Mouse (Mus musculus) CH12.LX (cell line): ENCODE results near the gene Ppp2r3a. TPM values are rescaled to one million over a fixed set of nuclear protein-coding genes. Genes with fewer than 3 reads are reported as not detected.

Experiments used
- DNase-seq: peaks from one replicate; pipeline ENCODE4 v3.0.0-alpha.2; 2013; ENCODE audit errors: extremely low read depth
- H3K27ac ChIP-seq: 2 replicates; pipeline ENCODE4 v1.5.1; 2012; ENCODE audit warnings: low read depth, mild to moderate bottlenecking, control low read depth, moderate library complexity; ENCODE audit not compliant: insufficient read depth
- H3K27me3 ChIP-seq: replicated peaks from 2 replicates; pipeline ENCODE3; 2012; ENCODE audit warnings: inconsistent platforms
- H3K36me3 ChIP-seq, 2 experiments: replicated peaks in 1 of 2; 2 replicates each; pipeline versions ENCODE3 to v1.6.1; 2012; ENCODE audit warnings: inconsistent platforms in 1 of 2, low read length in 1 of 2, mild to moderate bottlenecking in 1 of 2, mixed read lengths in 1 of 2, moderate library complexity in 1 of 2; ENCODE audit not compliant: control insufficient read depth in 1 of 2, insufficient read depth in 1 of 2
- H3K4me1 ChIP-seq, 2 experiments: 2 replicates each; pipeline ENCODE4 v1.6.1; 2012; ENCODE audit warnings: inconsistent platforms in 1 of 2, moderate library complexity in 1 of 2; ENCODE audit not compliant: insufficient read depth in 2 of 2, control insufficient read depth in 1 of 2
- H3K4me2 ChIP-seq: 2 replicates; pipeline ENCODE4 v1.6.1; 2012; ENCODE audit warnings: low read depth, mild to moderate bottlenecking, control low read depth; ENCODE audit not compliant: poor library complexity, insufficient read depth, severe bottlenecking
- H3K4me3 ChIP-seq, 3 experiments: fragments of 150-350 bp in 1 of 3; sonication (generic) in 1 of 3; replicated peaks in 1 of 3; 2 replicates each; pipeline versions ENCODE3 to v1.5.1; 2011 to 2012; ENCODE audit warnings: low read depth in 2 of 3, low read length in 2 of 3, mild to moderate bottlenecking in 2 of 3, moderate library complexity in 2 of 3, control low read depth in 1 of 3, improper control_type of control experiment in 1 of 3, inconsistent platforms in 1 of 3, mixed read lengths in 1 of 3; ENCODE audit not compliant: poor library complexity in 1 of 3
- H3K79me2 ChIP-seq: replicated peaks from 2 replicates; pipeline ENCODE4 v1.6.1; 2012; ENCODE audit warnings: mild to moderate bottlenecking, moderate library complexity; ENCODE audit not compliant: control insufficient read depth, poor library complexity, insufficient read depth, severe bottlenecking; ENCODE audit errors: extremely low read depth
- H3K9ac ChIP-seq: 2 replicates; pipeline ENCODE4 v1.6.1; 2012; ENCODE audit warnings: low read depth, mild to moderate bottlenecking, control low read depth, moderate library complexity; ENCODE audit not compliant: insufficient read depth
- H3K9me3 ChIP-seq: replicated peaks from 2 replicates; pipeline ENCODE3; 2012; ENCODE audit warnings: low read length, inconsistent platforms, mixed read lengths
- BHLHE40 ChIP-seq: IDR thresholded peaks from 2 replicates; pipeline ENCODE4 v1.6.1; 2011; ENCODE audit warnings: mild to moderate bottlenecking, low read depth, low read length, improper control_type of control experiment
- CHD2 ChIP-seq: IDR thresholded peaks from 2 replicates; pipeline ENCODE4 v1.6.1; 2011; ENCODE audit warnings: low read length, improper control_type of control experiment
- E2F4 ChIP-seq: IDR thresholded peaks from 2 replicates; pipeline ENCODE4 v1.6.1; 2011; ENCODE audit warnings: low read depth, low read length, improper control_type of control experiment; ENCODE audit not compliant: insufficient replicate concordance
- ELF1 ChIP-seq: IDR thresholded peaks from 2 replicates; pipeline ENCODE4 v1.6.1; 2014; ENCODE audit warnings: low read depth, mild to moderate bottlenecking, inconsistent platforms, low read length, improper control_type of control experiment
- ETS1 ChIP-seq: conservative IDR thresholded peaks from 2 replicates; pipeline ENCODE4 v1.6.1; 2012; ENCODE audit warnings: low read depth, mild to moderate bottlenecking, inconsistent platforms, low read length, improper control_type of control experiment, moderate library complexity
- GABPA ChIP-seq: IDR thresholded peaks from 2 replicates; pipeline ENCODE4 v1.6.1; 2012; ENCODE audit warnings: low read depth, low read length, improper control_type of control experiment, inconsistent platforms; ENCODE audit not compliant: insufficient replicate concordance
- JUND ChIP-seq: conservative IDR thresholded peaks from 2 replicates; pipeline ENCODE4 v1.6.1; 2011; ENCODE audit warnings: low read depth, low read length, improper control_type of control experiment
- MEF2A ChIP-seq: IDR thresholded peaks from 2 replicates; pipeline ENCODE4 v1.6.1; 2014; ENCODE audit warnings: low read depth, mild to moderate bottlenecking, inconsistent platforms, low read length, improper control_type of control experiment, borderline replicate concordance
- MXI1 ChIP-seq: IDR thresholded peaks from 2 replicates; pipeline ENCODE4 v1.6.1; 2011; ENCODE audit warnings: mild to moderate bottlenecking, low read depth, low read length, improper control_type of control experiment
- NELFE ChIP-seq: IDR thresholded peaks from 2 replicates; pipeline ENCODE4 v1.6.1; 2011; ENCODE audit warnings: low read depth, low read length, improper control_type of control experiment
- POLR2AphosphoS2 ChIP-seq: IDR thresholded peaks from 2 replicates; pipeline ENCODE4 v1.6.1; 2011; ENCODE audit warnings: low read depth, low read length, improper control_type of control experiment
- RCOR1 ChIP-seq: conservative IDR thresholded peaks from 2 replicates; pipeline ENCODE4 v1.6.1; 2012; ENCODE audit warnings: low read depth, mild to moderate bottlenecking, inconsistent platforms, low read length, improper control_type of control experiment
- USF1 ChIP-seq: IDR thresholded peaks from 2 replicates; pipeline ENCODE4 v1.6.1; 2014; ENCODE audit warnings: low read depth, mild to moderate bottlenecking, inconsistent platforms, low read length, improper control_type of control experiment
- USF2 ChIP-seq: conservative IDR thresholded peaks from 2 replicates; pipeline ENCODE4 v1.6.1; 2011; ENCODE audit warnings: low read depth, low read length, improper control_type of control experiment
- ZKSCAN1 ChIP-seq: IDR thresholded peaks from 2 replicates; pipeline ENCODE4 v1.6.1; 2012; ENCODE audit warnings: low read depth, inconsistent platforms, low read length, improper control_type of control experiment, borderline replicate concordance
- ZMIZ1 ChIP-seq: IDR thresholded peaks from 2 replicates; pipeline ENCODE4 v1.6.1; 2012; ENCODE audit warnings: low read depth, mild to moderate bottlenecking, inconsistent platforms, low read length, improper control_type of control experiment
- ZNF384 ChIP-seq: IDR thresholded peaks from 2 replicates; pipeline ENCODE4 v1.6.1; 2012; ENCODE audit warnings: low read depth, low read length, improper control_type of control experiment, inconsistent platforms
- dilution Hi-C: fragments of 300-500 bp; cut with MboI; formaldehyde crosslinking; loops from 2 replicates; pipeline ENCODE4 v1.14.3; 2020; ENCODE audit warnings: low sequenced_read_pairs; ENCODE audit not compliant: extremely low pct_unique_long_range_greater_than_20kb, extremely low pct_ligation_motif_present
- in situ Hi-C: fragments of 300-500 bp; cut with MboI; formaldehyde crosslinking; loops from 3 replicates; pipeline ENCODE4 v1.14.3; 2019; ENCODE audit warnings: low sequenced_read_pairs, low pct_ligation_motif_present, low pct_unique_long_range_greater_than_20kb, mixed read lengths
- polyA plus RNA-seq: library from polyadenylated mRNA; unstranded; fragments of >175 nt; gene quantifications from 2 replicates; pipeline ENCODE4 v1.2.1, GENCODE M21; 2012; ENCODE audit warnings: low read depth; ENCODE audit not compliant: insufficient read length
- total RNA-seq, 2 experiments: library from RNA; depleted of rRNA; stranded (reverse); fragments of 300-350 nt in 1 of 2; fragments of >200 nt in 1 of 2; gene quantifications; 2 replicates each; pipeline ENCODE4 v1.2.3; 2012 to 2014

Gene Ppp2r3a
- total and polyA plus RNA-seq, 3 experiments, result 1.2 to 2.1 (median 1.8) TPM

- Histone ChIP-seq H3K36me3 (no peaks in the 10 kb centered on the region), H3K9me3 (no peaks in the 10 kb centered on the region), H3K27ac (no peak overlapping the region), H3K27me3 (no peaks in the 10 kb centered on the region), H3K4me3 (no peak overlapping the region), H3K9ac (no peak overlapping the region), H3K4me1 (0 out of 4 replicates have a peak, but pooled peaks cover 0 to 5% of the 10 kb centered on the region in 2 experiments), H3K4me2 (no peak overlapping the region), H3K79me2 (no peaks in the 10 kb centered on the region)
- dilution Hi-C loops, result no loop called here
- in situ Hi-C loops, result no loop called here
- no peak for TF ChIP-seq CHD2
- TF ChIP-seq USF1, result no peak
- TF ChIP-seq GABPA, result no peak
- TF ChIP-seq JUND, result no peak
- no peak for DNase-seq
Measured at GRCm38 (mm10) chr9:101265546-101265945, 14.0 kb upstream of the Ppp2r3a start.

DNA sequence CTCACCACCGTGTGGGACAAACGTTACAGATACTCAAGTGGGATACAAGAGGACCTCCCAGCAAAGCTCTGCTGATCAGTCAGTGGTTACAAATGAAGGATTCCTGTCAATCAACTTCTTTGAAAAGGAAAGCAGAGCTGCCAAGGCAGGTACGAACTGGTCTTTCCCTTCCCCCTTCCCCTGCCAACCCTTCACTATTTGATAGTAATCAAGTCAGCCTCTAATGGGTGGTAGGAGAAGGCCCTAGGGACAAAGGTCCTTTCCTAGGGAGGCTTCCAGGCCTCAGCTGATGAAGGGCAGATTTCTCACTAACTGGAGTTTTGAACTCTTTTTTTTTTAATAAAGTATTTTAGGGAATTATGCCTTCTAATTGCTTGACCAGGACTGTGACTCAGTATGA, 11.2 kb upstream of the Ppp2r3a start:
- DNase-seq, result no peak
- H3K4me1 ChIP-seq, result 0 out of 4 replicates have a peak, but pooled peaks cover 0 to 5% of the 10 kb centered on the region in 2 experiments
- H3K79me2 ChIP-seq, result no peaks in the 10 kb centered on the region
- TF ChIP-seq MEF2A, result no peak
- TF ChIP-seq USF1, result no peak
- no peak for TF ChIP-seq ZKSCAN1
- TF ChIP-seq ZMIZ1, result no peak
- TF ChIP-seq E2F4, result no peak
- no peak for TF ChIP-seq USF2
- TF ChIP-seq NELFE, result no peak
- no peak for TF ChIP-seq BHLHE40
- no peak for TF ChIP-seq ETS1
- no peak for TF ChIP-seq RCOR1
- TF ChIP-seq ZNF384, result no peak
- TF ChIP-seq ELF1, result no peak
- no peak for TF ChIP-seq MXI1
- TF ChIP-seq POLR2AphosphoS2, result no peak
- TF ChIP-seq, all 38 proteins: peak for 0
- dilution Hi-C loops, result no loop called here
- H3K4me3 ChIP-seq, result no peak overlapping the region
- H3K9ac ChIP-seq, result no peak overlapping the region
- H3K4me2 ChIP-seq, result no peak overlapping the region
- H3K36me3 ChIP-seq, result no peaks in the 10 kb centered on the region
- in situ Hi-C loops, result no loop called here
- no peaks in the 10 kb centered on the region for H3K27me3 ChIP-seq
- H3K9me3 ChIP-seq, result no peaks in the 10 kb centered on the region
- H3K27ac ChIP-seq, result no peak overlapping the region
